Mouse (Mus musculus) small intestine, adult 2 months (tissue): ENCODE data around the gene Gcnt7. TPM values are rescaled to one million over a fixed set of nuclear protein-coding genes. Genes with fewer than 3 reads are reported as not detected.
A peak's percentile ranks its signal among the peaks of the same experiment; 100 is the strongest.

Experiments used
- H3K27ac ChIP-seq: fragments of 200-500 bp; 2 replicates; pipeline ENCODE4 v1.5.1; 2012; ENCODE audit warnings: low read depth, low read length, control low read depth, inconsistent platforms; ENCODE audit not compliant: insufficient read depth
- H3K27me3 ChIP-seq: fragments of 200-500 bp; 2 replicates; pipeline ENCODE4 v1.6.1; 2012; ENCODE audit warnings: mild to moderate bottlenecking, moderate library complexity, low read length, inconsistent platforms; ENCODE audit not compliant: control insufficient read depth, insufficient read depth
- H3K36me3 ChIP-seq: fragments of 200-500 bp; 2 replicates; pipeline ENCODE4 v1.6.1; 2012; ENCODE audit warnings: mild to moderate bottlenecking, low read length, control low read depth, inconsistent platforms; ENCODE audit not compliant: control insufficient read depth, insufficient read depth
- H3K4me1 ChIP-seq: fragments of 200-500 bp; 2 replicates; pipeline ENCODE4 v1.6.1; 2012; ENCODE audit warnings: low read length, inconsistent platforms, mixed read lengths; ENCODE audit not compliant: control insufficient read depth, insufficient read depth, insufficient read length
- H3K4me3 ChIP-seq: fragments of 200-500 bp; 2 replicates; pipeline ENCODE4 v1.5.1; 2012; ENCODE audit warnings: low read depth, mild to moderate bottlenecking, control low read depth, inconsistent platforms, low read length, moderate library complexity
- CTCF ChIP-seq: fragments of 200-500 bp; IDR thresholded peaks from 2 replicates; pipeline ENCODE4 v1.5.1; 2012; ENCODE audit warnings: low read depth, mild to moderate bottlenecking, control low read depth, inconsistent platforms, low read length, moderate library complexity, mixed read lengths; ENCODE audit not compliant: insufficient replicate concordance, insufficient read length; ENCODE audit errors: extremely low read depth
- POLR2A ChIP-seq: fragments of 200-500 bp; IDR thresholded peaks from 2 replicates; pipeline ENCODE4 v1.6.1; 2012; ENCODE audit warnings: low read depth, mild to moderate bottlenecking, control low read depth, inconsistent platforms, low read length, moderate library complexity
- WGBS: fragments of 180-500 bp; shearing (Covaris S2); methylation state at CpG from one replicate; pipeline ENCODE4 v1.1.7; 2018; 5-methylcytosine and 5-hydroxymethylcytosine counted together
- polyA plus RNA-seq: library from polyadenylated mRNA; depleted of rRNA; stranded (reverse); fragments of >200 nt; gene quantifications from 2 replicates; pipeline ENCODE4 v1.2.3, GENCODE M21; 2012

Gene Gcnt7
- polyA plus RNA-seq, 1 experiment, result not detected

DNA sequence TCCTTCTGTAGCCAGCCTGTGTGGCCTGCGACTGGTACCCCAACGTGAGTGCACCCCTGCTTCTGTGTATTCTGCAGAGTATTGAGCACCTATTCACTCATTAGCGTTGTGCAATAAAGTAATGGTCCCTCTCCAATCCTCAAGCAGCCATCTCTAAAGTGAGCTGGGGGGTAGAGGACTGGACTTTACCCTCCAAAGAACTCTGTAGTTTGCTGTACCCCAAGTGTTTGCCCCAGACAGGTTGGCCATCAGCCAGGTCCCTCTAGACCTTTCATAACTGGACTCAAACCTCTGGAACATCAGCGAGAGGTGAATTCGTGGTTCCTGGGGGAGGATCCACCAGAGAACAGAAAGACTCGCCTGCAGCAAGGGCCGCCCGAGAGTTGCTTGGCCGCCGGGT, 5.9 kb downstream of the Gcnt7 start:
- Histone ChIP-seq H3K27me3 (no peaks in the 10 kb centered on the region), H3K27ac (no peak overlapping the region), H3K36me3 (peaks cover 66% of the 10 kb centered on the region), H3K4me3 (no peak overlapping the region), H3K4me1 (no peaks in the 10 kb centered on the region)
- TF ChIP-seq CTCF (no peak), POLR2A (no peak)
- 84% methylated on average over 10 of the region's 10 CpGs for WGBS

DNA sequence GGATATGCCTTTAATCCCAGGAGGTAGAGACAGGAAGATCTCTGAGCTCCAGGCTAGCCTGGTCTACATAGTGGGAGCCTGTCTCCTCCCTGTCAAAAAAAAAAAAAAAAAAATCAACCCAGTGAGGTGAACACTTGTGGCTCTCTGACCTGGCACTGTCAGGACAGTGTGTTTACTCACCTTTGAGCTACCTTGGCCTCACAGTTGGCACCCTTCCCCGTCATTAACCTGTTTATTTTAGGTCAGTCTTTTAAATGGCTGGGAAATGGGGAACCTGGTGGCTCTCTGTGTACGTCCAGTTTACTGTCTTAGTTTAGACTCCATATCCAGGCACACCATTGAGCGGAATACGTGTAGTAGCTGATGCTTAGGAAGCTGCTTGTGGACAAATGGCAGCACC, 6.4 kb downstream of the Gcnt7 start:
- Histone ChIP-seq H3K4me3 (no peak overlapping the region), H3K27ac (no peak overlapping the region), H3K27me3 (no peaks in the 10 kb centered on the region), H3K36me3 (peaks cover 68% of the 10 kb centered on the region), H3K4me1 (no peaks in the 10 kb centered on the region)
- 84% methylated on average over 4 of the region's 4 CpGs for WGBS
- TF ChIP-seq CTCF (no peak), POLR2A (no peak)

DNA sequence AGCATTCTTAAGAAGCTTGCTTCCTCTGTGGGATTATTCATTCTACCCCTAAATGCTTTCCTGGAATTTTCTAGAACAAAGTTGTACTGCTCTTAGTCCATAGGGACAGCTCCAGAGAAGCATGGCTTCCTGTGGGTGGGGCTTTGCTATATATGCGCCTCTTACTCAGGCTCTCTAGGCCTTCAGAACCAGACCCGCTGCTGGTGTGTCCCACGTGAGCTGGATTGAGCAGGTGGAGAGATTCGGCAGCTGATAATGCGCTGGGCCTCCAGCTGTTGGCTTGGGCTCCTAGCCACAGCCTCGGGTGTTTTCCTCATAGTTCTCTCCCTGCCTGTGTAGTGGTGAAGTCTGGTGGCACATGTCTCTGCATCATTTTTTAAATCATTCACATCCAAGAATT, 7.8 kb downstream of the Gcnt7 start:
- peaks cover 78% of the 10 kb centered on the region for H3K36me3 ChIP-seq
- whole genome bisulfite sequencing, result 57% methylated on average over 6 of the region's 6 CpGs
- H3K4me3 ChIP-seq, result no peak overlapping the region
- no peaks in the 10 kb centered on the region for H3K27me3 ChIP-seq
- TF ChIP-seq POLR2A (no peak), CTCF (no peak)
- H3K27ac ChIP-seq, result no peak overlapping the region
- no peaks in the 10 kb centered on the region for H3K4me1 ChIP-seq

DNA sequence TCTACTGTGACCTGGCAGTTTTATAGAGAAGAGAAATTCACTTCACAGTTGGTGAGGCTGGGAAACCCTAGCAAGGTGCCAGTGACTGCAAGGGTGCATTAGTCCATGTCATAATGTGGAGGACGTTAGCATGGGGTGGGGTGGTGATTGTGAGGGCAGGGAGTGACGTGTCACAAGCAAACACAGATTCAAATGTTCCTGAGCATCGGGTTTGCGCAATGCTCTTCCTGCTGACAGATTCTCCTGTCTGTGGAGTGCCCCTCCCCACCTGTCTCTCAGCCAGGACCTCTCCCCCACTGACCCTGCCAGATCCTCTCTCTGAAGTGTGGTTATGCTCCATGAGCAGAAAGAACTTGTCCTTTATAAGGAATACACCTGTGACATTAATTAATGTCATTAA, 10.1 kb downstream of the Gcnt7 start:
- peaks cover 70% of the 10 kb centered on the region for H3K36me3 ChIP-seq
- no peak overlapping the region for H3K4me3 ChIP-seq
- H3K27ac ChIP-seq, result no peak overlapping the region
- TF ChIP-seq CTCF, result no peak
- TF ChIP-seq POLR2A, result no peak
- 72% methylated on average over 4 of the region's 4 CpGs for WGBS
- no peaks in the 10 kb centered on the region for H3K27me3 ChIP-seq
- H3K4me1 ChIP-seq, result no peaks in the 10 kb centered on the region

DNA sequence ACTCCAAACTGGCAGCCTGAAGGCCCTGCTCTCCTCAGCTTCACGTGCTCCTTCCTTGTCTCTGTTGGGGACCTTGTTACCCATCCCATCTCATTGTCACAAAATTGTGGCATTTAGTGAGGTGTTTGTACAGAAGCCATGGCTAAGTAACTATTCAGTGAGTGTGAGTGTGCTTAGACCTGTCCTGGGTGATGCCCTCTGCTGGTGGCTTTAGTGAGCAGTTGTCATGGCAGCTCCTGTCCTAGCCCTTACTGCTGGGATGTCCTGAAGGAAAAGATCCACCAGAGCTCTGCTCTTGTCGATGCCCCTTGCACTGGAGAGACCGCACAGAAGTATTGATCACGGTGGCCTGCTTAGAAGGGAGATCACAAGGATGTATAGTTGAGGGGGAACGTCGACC, 11.1 kb downstream of the Gcnt7 start:
- H3K27me3 ChIP-seq, result no peaks in the 10 kb centered on the region
- H3K4me1 ChIP-seq, result no peaks in the 10 kb centered on the region
- WGBS, result 89% methylated on average over 6 of the region's 6 CpGs
- H3K4me3 ChIP-seq, result no peak overlapping the region
- H3K27ac ChIP-seq, result no peak overlapping the region
- peaks cover 60% of the 10 kb centered on the region for H3K36me3 ChIP-seq
- TF ChIP-seq POLR2A, result no peak
- peak; percentile 40; the same call in 1 of the 2 replicates for TF ChIP-seq CTCF

DNA sequence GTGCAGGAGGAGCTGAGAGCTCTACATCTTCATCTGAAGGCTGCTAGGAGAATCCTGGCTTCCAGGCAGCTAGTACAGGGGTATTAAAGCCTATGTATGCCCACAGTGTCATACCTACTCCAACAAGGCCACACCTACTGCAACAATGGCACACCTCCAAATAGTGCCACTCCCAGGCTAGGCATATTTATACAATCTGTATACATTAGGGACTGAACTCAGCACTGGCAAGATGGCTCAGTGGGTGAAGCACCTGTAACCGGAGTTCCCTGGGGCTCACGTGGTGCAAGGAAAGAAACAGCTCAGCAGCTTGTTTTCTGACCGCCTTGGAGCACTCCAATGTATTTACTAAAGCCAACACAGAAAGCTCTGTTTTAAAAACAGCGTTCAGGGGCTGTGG, 12.8 kb downstream of the Gcnt7 start:
- Histone ChIP-seq H3K36me3 (peaks cover 48% of the 10 kb centered on the region), H3K4me3 (no peak overlapping the region)
- WGBS, result 88% methylated on average over 4 of the region's 4 CpGs

DNA sequence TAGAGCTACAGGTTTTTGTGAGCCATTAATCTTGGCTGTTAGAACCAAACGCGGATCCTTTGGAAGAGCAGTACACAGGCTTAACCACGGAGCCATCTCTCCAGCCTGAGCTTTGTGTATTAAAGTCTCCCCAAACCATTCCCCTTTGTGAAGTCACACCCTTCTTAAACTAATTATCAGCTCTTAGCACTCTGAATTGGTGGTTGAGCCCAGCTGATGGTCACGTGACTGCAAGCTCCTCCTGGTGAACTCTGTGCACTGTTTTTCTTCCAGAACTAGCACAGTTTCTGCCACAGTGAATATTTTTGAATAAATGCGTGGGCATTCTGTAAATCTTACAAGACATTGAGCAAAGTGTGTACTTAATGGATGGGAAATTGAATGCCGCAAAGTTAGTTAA, 17.2 kb downstream of the Gcnt7 start:
- H3K4me1 ChIP-seq, result no peaks in the 10 kb centered on the region; the same call in 1 of the 2 replicates
- 26% methylated on average over 6 of the region's 6 CpGs for WGBS
- no peak overlapping the region for H3K27ac ChIP-seq
- H3K27me3 ChIP-seq, result no peaks in the 10 kb centered on the region
- H3K4me3 ChIP-seq, result peak overlapping the region; percentile 87
- peaks cover 10% of the 10 kb centered on the region for H3K36me3 ChIP-seq
- no peak for TF ChIP-seq POLR2A
- TF ChIP-seq CTCF, result no peak

More for the DNA sequence above, 12.8 kb downstream of the Gcnt7 start:
- TF ChIP-seq CTCF, result no peak
- TF ChIP-seq POLR2A, result no peak
- Histone ChIP-seq H3K27ac (no peak overlapping the region), H3K4me1 (no peaks in the 10 kb centered on the region; the same call in 1 of the 2 replicates), H3K27me3 (no peaks in the 10 kb centered on the region)
